Mouse (Mus musculus): Measurements from ENCODE around the gene D930048N14Rik. TPM values are rescaled to one million over a fixed set of nuclear protein-coding genes. Genes with fewer than 3 reads are reported as not detected.
"Not testable (repeated sequence)": the region's sequence is repeated elsewhere in the genome, so short reads cannot be mapped to it uniquely, and the experiment has no call there.

D930048N14Rik gene
- polyA plus RNA-seq, 1 experiment from 2014 or later, result 3.5 TPM

GRCm38 (mm10) chr11:51616113-51616512, 34.6 kb upstream of the D930048N14Rik start:
- H3K36me3 ChIP-seq; H3K9me3 ChIP-seq; ATAC-seq (ENCODE audit: low FRiP score, low read depth); H3K9ac ChIP-seq; H3K27me3 ChIP-seq: not testable (repeated sequence)
- peak overlapping the region; percentile 76 for H3K4me2 ChIP-seq (replicated peaks)
- 0 out of 2 replicates have a peak overlapping the region, but pooled peaks have one; percentile 83 for H3K27ac ChIP-seq
- H3K4me1 ChIP-seq, result peaks cover 26% of the 10 kb centered on the region
- 88% methylated on average over 7 of the region's 7 CpGs for WGBS
- peak overlapping the region; percentile 46 for H3K4me3 ChIP-seq

- no peak overlapping the region for H3K4me3 ChIP-seq
- H3K9ac ChIP-seq, result no peak overlapping the region
- peaks cover 31% of the 10 kb centered on the region for H3K4me1 ChIP-seq
- H3K9me3 ChIP-seq, result no peaks in the 10 kb centered on the region
- no peaks in the 10 kb centered on the region for H3K27me3 ChIP-seq
- peaks cover 13% of the 10 kb centered on the region for H3K36me3 ChIP-seq
- H3K27ac ChIP-seq, result no peak overlapping the region
- ATAC-seq (ENCODE audit: low FRiP score, low read depth), result no peak
- WGBS, result 6% methylated on average over 4 of the region's 4 CpGs
- no peak overlapping the region for H3K4me2 ChIP-seq (replicated peaks)
Observed at GRCm38 (mm10) chr11:51617693-51618092, 33.1 kb upstream of the D930048N14Rik start.

DNA sequence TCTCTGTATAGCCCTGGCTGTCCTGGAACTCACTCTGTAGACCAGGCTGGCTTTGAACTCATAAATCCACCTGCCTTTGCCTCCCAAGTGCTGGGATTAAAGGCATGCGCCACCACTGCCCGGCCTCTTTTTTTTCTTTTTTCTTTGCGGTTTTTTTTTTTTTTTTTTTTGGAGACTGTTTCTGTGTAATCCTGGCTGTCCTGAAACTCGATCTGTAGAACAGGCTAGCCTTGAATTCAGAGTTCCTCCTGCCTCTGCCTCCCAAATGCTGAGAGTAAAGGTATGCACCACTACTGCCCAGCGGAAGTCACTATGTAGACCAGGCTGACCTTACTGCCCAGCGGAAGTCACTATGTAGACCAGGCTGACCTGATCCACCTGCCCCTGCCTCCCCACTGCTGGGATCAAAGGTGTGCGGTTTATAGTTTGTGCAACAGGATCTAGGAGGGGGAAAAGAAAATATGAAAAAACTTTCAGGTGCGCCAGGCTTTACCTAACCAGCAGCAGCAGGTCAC, 31.8 kb upstream of the D930048N14Rik start:
- Histone ChIP-seq H3K36me3 (peaks cover 26% of the 10 kb centered on the region), H3K9me3 (no peaks in the 10 kb centered on the region), H3K9ac (no peak overlapping the region), H3K4me2 (replicated peaks) (peak overlapping the region; percentile 88), H3K27ac (no peak overlapping the region), H3K27me3 (no peaks in the 10 kb centered on the region), H3K4me3 (peak overlapping the region; percentile 85), H3K4me1 (peaks cover 31% of the 10 kb centered on the region)
- peak; percentile 44; the same call in 1 of the 2 replicates for ATAC-seq (ENCODE audit: low FRiP score, low read depth)
- WGBS, result 45% methylated on average over 8 of the region's 8 CpGs

- peaks cover 32% of the 10 kb centered on the region for H3K36me3 ChIP-seq
- peaks cover 31% of the 10 kb centered on the region for H3K4me1 ChIP-seq
- H3K27me3 ChIP-seq, result no peaks in the 10 kb centered on the region
- WGBS, result under 1% methylated on average over 51 of the region's 51 CpGs
- peak within 1 kb of the TSS; percentile 88 for H3K4me2 ChIP-seq (replicated peaks)
- no peak within 1 kb of the TSS for H3K27ac ChIP-seq
- ATAC-seq (ENCODE audit: low FRiP score, low read depth), result peak; percentile 92
- H3K9ac ChIP-seq, result peak within 1 kb of the TSS; percentile 83
- peak within 1 kb of the TSS; percentile 85 for H3K4me3 ChIP-seq
- no peaks in the 10 kb centered on the region for H3K9me3 ChIP-seq
Observed at GRCm38 (mm10) chr11:51619409-51620060, 31.2 kb upstream of the D930048N14Rik start, which contains the start of gene Nhp2. Gene Nhp2 (plus strand): TSS chr11:51619735.

GRCm38 (mm10) chr11:51620084-51620483, 30.7 kb upstream of the D930048N14Rik start:
- WGBS, result 2% methylated on average over 11 of the region's 11 CpGs
- H3K4me3 ChIP-seq, result peak overlapping the region; percentile 85
- H3K27ac ChIP-seq, result no peak overlapping the region

DNA sequence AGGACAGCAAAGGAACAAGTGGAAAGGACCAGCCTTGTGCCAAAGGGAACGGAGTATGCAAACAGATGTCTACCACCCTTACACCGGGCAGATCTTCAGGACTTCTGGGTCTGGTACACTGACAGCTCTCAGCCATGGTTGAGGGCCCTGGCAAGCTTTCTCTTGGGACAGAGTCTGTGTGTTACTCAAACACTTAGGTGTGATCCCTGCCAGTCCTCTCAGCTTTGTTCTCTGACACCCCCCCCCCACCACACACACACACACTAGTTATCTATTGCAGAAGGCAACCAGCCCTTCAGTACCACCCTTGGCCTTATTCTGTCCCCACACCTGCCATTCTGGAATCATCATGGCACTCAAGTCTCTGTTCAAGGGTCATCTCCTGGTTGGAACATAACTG, 29.0 kb upstream of the D930048N14Rik start:
- H3K27ac ChIP-seq, result no peak overlapping the region
- no peak for ATAC-seq (ENCODE audit: low FRiP score, low read depth)
- 100% methylated on average over 2 of the region's 2 CpGs for WGBS
- H3K4me2 ChIP-seq (replicated peaks), result no peak overlapping the region; the same call in 1 of the 2 replicates
- no peak overlapping the region for H3K9ac ChIP-seq
- H3K4me3 ChIP-seq, result no peak overlapping the region
- H3K9me3 ChIP-seq, result no peaks in the 10 kb centered on the region
- peaks cover 18% of the 10 kb centered on the region for H3K4me1 ChIP-seq
- H3K27me3 ChIP-seq, result no peaks in the 10 kb centered on the region
- peaks cover 52% of the 10 kb centered on the region for H3K36me3 ChIP-seq

More at GRCm38 (mm10) chr11:51620084-51620483, 30.7 kb upstream of the D930048N14Rik start:
- no peaks in the 10 kb centered on the region for H3K9me3 ChIP-seq
- no peak for ATAC-seq (ENCODE audit: low FRiP score, low read depth)
- H3K4me1 ChIP-seq, result peaks cover 27% of the 10 kb centered on the region
- H3K9ac ChIP-seq, result peak overlapping the region; percentile 83
- H3K4me2 ChIP-seq (replicated peaks), result peak overlapping the region; percentile 88
- H3K27me3 ChIP-seq, result no peaks in the 10 kb centered on the region
- H3K36me3 ChIP-seq, result peaks cover 37% of the 10 kb centered on the region

DNA sequence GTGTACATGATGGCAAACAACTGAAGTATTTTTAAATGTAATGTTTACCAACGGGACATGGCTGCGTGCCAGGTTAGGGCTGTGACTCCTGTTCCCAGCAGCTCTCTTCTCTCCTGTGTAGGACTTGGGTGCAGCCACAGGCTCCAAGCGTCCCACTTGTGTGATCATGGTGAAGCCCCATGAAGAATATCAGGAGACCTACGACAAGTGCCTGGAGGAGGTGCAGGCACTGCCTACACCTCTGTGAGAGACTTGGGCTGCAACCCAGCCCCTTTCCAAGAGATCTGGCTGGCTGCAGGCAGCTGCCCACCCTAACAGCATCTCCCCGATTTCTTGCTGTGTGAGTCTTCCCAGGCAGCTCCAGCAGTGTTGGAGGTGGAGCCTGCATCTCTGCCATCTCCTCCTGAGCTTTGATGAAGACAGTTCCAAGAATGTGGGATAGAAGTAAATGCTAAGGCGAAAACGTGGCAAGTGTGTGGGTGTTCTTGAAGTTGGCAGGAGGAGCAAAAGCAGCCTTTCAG, 27.7 kb upstream of the D930048N14Rik start:
- H3K4me3 ChIP-seq, result no peak overlapping the region
- no peak for ATAC-seq (ENCODE audit: low FRiP score, low read depth)
- peaks cover 65% of the 10 kb centered on the region for H3K36me3 ChIP-seq
- no peaks in the 10 kb centered on the region for H3K9me3 ChIP-seq
- H3K9ac ChIP-seq, result no peak overlapping the region
- peaks cover 18% of the 10 kb centered on the region for H3K4me1 ChIP-seq
- no peaks in the 10 kb centered on the region for H3K27me3 ChIP-seq
- WGBS, result 81% methylated on average over 7 of the region's 7 CpGs
- H3K4me2 ChIP-seq (replicated peaks), result no peak overlapping the region
- H3K27ac ChIP-seq, result no peak overlapping the region

DNA sequence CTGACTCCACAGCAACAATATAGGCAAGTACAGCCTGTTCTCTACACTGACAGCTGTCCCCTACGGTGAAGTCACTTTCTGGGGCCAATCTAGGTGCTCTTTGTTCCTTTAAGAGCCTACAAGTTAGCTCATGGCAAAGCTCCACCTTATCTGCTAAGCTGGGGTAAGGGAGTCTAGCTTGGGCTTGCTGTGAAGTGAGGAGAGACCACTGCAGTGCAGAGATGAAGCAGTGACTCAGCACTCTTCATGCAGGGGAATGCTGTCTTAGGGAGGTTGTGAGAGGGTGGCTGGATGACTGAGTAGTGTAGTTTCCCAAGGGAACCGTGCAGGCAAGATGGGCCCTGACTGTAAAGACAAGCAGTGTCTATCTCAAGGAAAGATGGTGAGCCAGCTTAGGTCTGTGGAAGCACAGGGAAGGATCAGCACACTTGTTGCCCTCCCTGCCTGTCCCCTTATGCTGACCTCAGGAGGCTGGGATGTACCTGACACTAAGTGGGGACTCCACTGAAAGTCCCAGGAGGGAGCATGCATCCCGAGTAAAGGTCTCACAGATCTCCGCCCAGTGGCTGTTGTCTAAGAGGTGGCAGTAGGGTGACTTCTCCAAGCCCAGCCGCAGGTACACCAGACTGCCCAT, 25.4 kb upstream of the D930048N14Rik start:
- Histone ChIP-seq H3K4me3 (no peak overlapping the region), H3K36me3 (peaks cover 81% of the 10 kb centered on the region), H3K27me3 (no peaks in the 10 kb centered on the region), H3K4me2 (replicated peaks) (no peak overlapping the region), H3K4me1 (peaks cover 14% of the 10 kb centered on the region), H3K27ac (no peak overlapping the region), H3K9ac (no peak overlapping the region), H3K9me3 (no peaks in the 10 kb centered on the region)
- ATAC-seq (ENCODE audit: low FRiP score, low read depth), result no peak
- 81% methylated on average over 5 of the region's 5 CpGs for WGBS

DNA sequence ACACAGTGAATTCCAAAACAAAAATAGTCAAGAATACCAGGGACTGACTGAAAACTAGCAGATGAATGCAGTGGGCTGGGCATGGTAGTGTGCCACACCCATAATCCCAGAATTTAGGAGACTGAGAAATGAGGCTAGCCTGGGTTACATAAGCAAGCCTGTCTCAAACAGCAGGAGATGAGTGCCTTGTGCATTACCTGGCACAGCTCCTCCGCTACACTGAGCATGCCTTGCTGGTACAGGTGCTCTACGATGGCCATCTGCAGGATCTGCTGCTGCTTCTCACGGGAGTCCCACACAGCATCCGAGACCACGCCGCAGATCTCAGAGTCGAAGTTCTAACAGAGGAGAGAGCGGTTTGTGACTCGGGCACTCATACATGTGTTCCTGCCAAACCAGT, 23.3 kb upstream of the D930048N14Rik start:
- 88% methylated on average over 9 of the region's 9 CpGs for WGBS
- peaks cover 7% of the 10 kb centered on the region; the same call in 1 of the 2 replicates for H3K4me1 ChIP-seq
- no peak for ATAC-seq (ENCODE audit: low FRiP score, low read depth)
- no peaks in the 10 kb centered on the region for H3K9me3 ChIP-seq
- H3K4me2 ChIP-seq (replicated peaks), result no peak overlapping the region
- H3K4me3 ChIP-seq, result no peak overlapping the region
- peaks cover 70% of the 10 kb centered on the region for H3K36me3 ChIP-seq
- H3K27me3 ChIP-seq, result no peaks in the 10 kb centered on the region
- H3K27ac ChIP-seq, result no peak overlapping the region
- H3K9ac ChIP-seq, result no peak overlapping the region

DNA sequence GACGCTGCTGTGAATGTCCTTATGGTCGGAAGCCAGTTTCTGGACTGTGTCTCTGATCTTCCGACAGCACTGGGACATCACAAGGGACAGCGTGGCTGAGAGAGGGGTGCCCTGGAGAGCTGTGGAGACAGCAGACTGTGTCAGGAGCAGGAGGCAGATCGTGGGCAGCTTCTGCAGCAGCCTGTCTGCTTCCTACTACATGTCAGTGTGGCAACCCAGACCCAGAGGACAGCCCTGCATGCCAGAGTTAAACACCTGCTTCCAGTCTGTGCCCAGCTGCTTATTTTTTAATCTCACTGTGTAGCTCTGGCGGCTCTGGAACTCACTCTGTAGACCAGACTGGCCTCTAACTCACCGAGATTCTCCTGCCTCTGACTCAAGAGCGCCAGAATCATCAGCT, 22.8 kb upstream of the D930048N14Rik start:
- no peak for ATAC-seq (ENCODE audit: low FRiP score, low read depth)
- peaks cover 66% of the 10 kb centered on the region for H3K36me3 ChIP-seq
- H3K9me3 ChIP-seq, result no peaks in the 10 kb centered on the region
- no peak overlapping the region for H3K27ac ChIP-seq
- H3K4me3 ChIP-seq, result no peak overlapping the region
- peaks cover 9% of the 10 kb centered on the region; the same call in 1 of the 2 replicates for H3K4me1 ChIP-seq
- no peak overlapping the region for H3K9ac ChIP-seq
- WGBS, result 88% methylated on average over 8 of the region's 8 CpGs
- no peaks in the 10 kb centered on the region for H3K27me3 ChIP-seq
- no peak overlapping the region for H3K4me2 ChIP-seq (replicated peaks)

GRCm38 (mm10) chr11:51629651-51630314, 21.0 kb upstream of the D930048N14Rik start:
- Histone ChIP-seq H3K4me3 (no peak overlapping the region), H3K4me1 (peaks cover 15% of the 10 kb centered on the region), H3K27ac (no peak overlapping the region), H3K4me2 (replicated peaks) (no peak overlapping the region), H3K9me3 (no peaks in the 10 kb centered on the region), H3K27me3 (no peaks in the 10 kb centered on the region), H3K9ac (no peak overlapping the region), H3K36me3 (peaks cover 47% of the 10 kb centered on the region)
- no peak for ATAC-seq (ENCODE audit: low FRiP score, low read depth)
- WGBS, result 81% methylated on average over 15 of the region's 15 CpGs

All from limb, embryonic 13.5 days (tissue).